Mouse (Mus musculus): ENCODE measurements around the gene Gnaq. TPM values are rescaled to one million over a fixed set of nuclear protein-coding genes. Genes with fewer than 3 reads are reported as not detected.

The Gnaq gene
- polyA plus RNA-seq, 1 experiment = not detected

DNA sequence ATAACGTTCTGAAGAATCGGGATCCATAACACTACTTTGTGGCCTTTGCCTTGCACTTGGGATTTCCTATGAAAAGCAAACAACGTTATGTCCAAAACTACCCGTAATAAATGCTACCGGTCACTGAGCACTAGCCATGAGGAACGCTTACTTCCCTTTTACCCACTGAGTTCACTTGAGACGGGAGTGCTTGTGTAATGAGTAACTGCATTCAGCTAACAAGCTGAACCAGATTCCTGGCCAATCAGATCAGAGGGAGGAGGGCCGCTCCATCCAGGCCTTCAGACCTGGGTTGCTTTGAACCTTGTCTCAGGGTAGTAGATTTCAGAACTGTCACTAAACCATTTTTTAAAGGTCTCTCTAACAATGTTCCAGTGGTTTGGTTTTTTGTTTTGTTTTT, 193.3 kb downstream of the Gnaq start:
- H3K4me1 ChIP-seq (ENCODE audit: control insufficient read depth) = no peaks in the 10 kb centered on the region
- no peaks in the 10 kb centered on the region for H3K27me3 ChIP-seq (ENCODE audit: control insufficient read depth)
- H3K9me3 ChIP-seq (ENCODE audit: control insufficient read depth, low read length) = no peaks in the 10 kb centered on the region
- TF ChIP-seq TAL1 (IDR thresholded peaks at IDR 0.05; ENCODE audit: low read length) = no peak
- TF ChIP-seq GATA1 (IDR thresholded peaks at IDR 0.05; ENCODE audit: low read length) = no peak
- no peak overlapping the region for H3K4me3 ChIP-seq (replicated peaks)
- no peaks in the 10 kb centered on the region for H3K36me3 ChIP-seq (ENCODE audit: control insufficient read depth)

DNA sequence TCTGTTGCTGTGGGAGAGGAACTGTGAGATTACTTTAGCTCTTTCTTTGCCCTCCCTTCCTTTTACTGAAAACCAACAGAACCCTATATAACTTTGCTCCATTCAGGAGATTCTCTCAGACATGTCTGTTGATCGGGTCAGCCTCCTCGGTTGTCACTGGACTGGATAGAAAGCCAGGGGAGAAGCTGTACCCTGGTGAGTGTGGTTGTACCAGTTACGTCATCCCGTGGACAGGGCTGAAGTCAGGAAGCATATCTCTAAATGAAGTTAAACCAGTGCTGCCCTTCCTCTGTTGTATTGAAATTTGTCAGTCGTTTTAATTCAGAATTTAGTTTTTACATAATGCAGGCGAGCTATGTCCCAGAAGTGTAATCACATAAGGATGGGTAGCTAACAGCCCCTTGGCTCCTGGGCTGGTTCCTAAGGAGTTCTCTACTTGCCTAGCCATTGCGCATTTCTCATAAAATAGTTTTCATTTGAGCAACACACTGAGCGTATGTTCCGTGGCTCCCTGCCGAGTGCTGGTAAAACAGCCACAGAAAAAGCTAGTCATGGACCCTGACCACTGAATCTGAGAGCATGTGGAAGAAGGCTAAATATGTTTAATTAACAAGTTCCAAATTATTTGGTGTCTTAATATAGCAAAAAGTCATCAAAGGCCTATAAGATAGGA, 194.9 kb downstream of the Gnaq start:
- no peaks in the 10 kb centered on the region for H3K4me1 ChIP-seq (ENCODE audit: control insufficient read depth)
- no peaks in the 10 kb centered on the region for H3K9me3 ChIP-seq (ENCODE audit: control insufficient read depth, low read length)
- no peak overlapping the region for H3K4me3 ChIP-seq (replicated peaks)
- no peaks in the 10 kb centered on the region for H3K36me3 ChIP-seq (ENCODE audit: control insufficient read depth)
- no peak for TF ChIP-seq GATA1 (IDR thresholded peaks at IDR 0.05; ENCODE audit: low read length)
- TF ChIP-seq TAL1 (IDR thresholded peaks at IDR 0.05; ENCODE audit: low read length) = no peak
- no peaks in the 10 kb centered on the region for H3K27me3 ChIP-seq (ENCODE audit: control insufficient read depth)

DNA sequence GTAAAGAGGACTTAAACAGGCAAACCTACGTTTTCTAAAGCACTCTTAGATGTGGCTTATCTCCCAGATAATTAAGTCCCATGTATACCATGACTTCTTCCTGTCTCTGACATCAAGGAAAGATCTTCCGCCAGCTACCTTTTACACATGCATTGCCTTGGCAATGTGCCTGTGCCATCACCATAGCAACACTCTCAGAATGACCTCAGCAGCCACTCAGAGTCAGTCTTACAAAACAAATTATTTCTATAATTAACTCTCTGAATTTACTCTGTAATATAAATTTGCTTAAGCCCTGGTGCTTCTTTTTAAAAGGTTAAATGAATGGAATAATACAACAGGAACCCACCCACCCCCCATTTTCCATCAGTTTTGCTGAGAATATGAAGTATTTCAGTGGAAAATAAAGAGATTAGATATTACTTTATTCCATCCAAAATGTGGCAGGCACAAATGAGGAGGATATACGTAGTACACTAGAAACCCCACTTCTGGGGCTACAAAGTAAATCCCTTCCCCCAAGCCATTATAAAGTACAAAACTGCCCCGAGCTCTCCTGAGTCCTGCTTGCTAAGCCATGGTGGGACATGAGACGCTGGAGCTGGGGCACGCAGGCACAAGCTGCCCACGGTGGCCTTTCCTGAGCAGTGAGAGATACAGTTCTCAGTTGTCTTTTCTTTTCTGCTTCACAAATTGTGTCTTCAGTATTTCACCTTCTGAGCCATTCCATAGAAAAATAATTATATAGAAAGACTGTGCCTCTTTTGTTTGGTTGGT, 195.6 kb downstream of the Gnaq start:
- TF ChIP-seq GATA1 (IDR thresholded peaks at IDR 0.05; ENCODE audit: low read length) (no peak), TAL1 (IDR thresholded peaks at IDR 0.05; ENCODE audit: low read length) (no peak)
- Histone ChIP-seq H3K36me3 (ENCODE audit: control insufficient read depth) (no peaks in the 10 kb centered on the region), H3K4me3 (replicated peaks) (no peak overlapping the region), H3K4me1 (ENCODE audit: control insufficient read depth) (no peaks in the 10 kb centered on the region), H3K27me3 (ENCODE audit: control insufficient read depth) (no peaks in the 10 kb centered on the region), H3K9me3 (ENCODE audit: control insufficient read depth, low read length) (no peaks in the 10 kb centered on the region)

DNA sequence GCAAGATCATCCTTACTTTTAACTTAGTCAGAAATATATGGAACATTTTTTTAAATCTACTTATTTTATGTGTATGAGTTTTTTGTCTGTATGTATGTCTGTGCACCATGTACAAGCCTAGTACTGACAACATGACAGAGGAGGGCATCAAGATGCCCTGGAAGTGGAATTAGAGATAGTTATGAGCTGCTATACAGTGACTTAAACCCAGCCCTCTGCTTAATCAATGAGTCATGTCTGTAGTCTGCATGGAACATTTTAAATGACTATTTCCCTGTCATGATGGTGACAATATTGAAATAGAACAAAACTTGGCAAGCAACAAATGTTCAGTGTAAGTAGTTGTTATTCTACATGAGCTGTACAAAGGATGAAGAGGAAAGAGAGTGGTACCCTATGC, 196.4 kb downstream of the Gnaq start:
- Histone ChIP-seq H3K27me3 (ENCODE audit: control insufficient read depth) (no peaks in the 10 kb centered on the region), H3K4me1 (ENCODE audit: control insufficient read depth) (no peaks in the 10 kb centered on the region), H3K9me3 (ENCODE audit: control insufficient read depth, low read length) (no peaks in the 10 kb centered on the region), H3K36me3 (ENCODE audit: control insufficient read depth) (no peaks in the 10 kb centered on the region), H3K4me3 (replicated peaks) (no peak overlapping the region)
- no peak for TF ChIP-seq TAL1 (IDR thresholded peaks at IDR 0.05; ENCODE audit: low read length)
- TF ChIP-seq GATA1 (IDR thresholded peaks at IDR 0.05; ENCODE audit: low read length) = no peak

DNA sequence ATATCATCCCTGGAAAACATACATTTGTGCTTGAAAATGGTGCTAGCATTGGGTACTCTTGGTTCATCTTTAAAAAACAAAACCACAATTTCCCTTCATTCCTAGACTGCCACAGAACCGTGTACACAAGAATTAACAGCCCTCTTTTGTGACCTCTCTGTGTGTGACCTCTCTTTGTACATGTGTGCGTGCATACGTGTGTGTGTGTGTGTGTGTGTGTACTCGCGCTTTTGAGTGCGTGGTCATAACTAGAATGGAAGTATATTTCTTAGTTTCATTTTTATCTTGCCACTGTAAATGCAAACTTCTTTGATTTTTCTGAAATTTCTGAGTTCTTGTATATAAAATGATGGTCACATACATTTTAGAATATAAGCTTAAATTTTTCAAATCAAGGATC, 197.0 kb downstream of the Gnaq start:
- no peak overlapping the region for H3K4me3 ChIP-seq (replicated peaks)
- no peaks in the 10 kb centered on the region for H3K36me3 ChIP-seq (ENCODE audit: control insufficient read depth)
- no peaks in the 10 kb centered on the region for H3K4me1 ChIP-seq (ENCODE audit: control insufficient read depth)

DNA sequence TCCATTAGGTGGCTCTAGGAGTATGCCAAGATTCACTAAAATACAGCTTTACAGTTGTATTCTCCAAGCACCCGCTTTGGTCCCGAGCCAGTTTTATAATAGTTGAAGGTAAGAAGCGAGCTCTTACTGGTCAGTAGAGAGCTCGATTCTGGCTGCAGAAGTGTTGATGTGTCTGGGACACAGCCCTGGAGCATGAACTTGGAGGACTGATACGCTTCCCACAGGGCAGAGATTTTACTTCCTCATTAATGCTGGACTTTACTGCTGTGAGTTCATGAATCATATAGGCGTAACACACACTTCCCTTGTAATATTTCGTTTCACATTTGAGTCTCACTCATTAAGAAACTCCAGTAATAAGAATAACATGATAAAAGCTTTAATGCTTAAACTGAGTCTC, 197.5 kb downstream of the Gnaq start:
- no peaks in the 10 kb centered on the region for H3K27me3 ChIP-seq (ENCODE audit: control insufficient read depth)
- H3K4me3 ChIP-seq (replicated peaks) = no peak overlapping the region
- H3K9me3 ChIP-seq (ENCODE audit: control insufficient read depth, low read length) = no peaks in the 10 kb centered on the region
- no peaks in the 10 kb centered on the region for H3K36me3 ChIP-seq (ENCODE audit: control insufficient read depth)
- TF ChIP-seq GATA1 (IDR thresholded peaks at IDR 0.05; ENCODE audit: low read length) (no peak), TAL1 (IDR thresholded peaks at IDR 0.05; ENCODE audit: low read length) (no peak)
- H3K4me1 ChIP-seq (ENCODE audit: control insufficient read depth) = no peaks in the 10 kb centered on the region

More for the DNA sequence above, 197.0 kb downstream of the Gnaq start:
- Histone ChIP-seq H3K9me3 (ENCODE audit: control insufficient read depth, low read length) (no peaks in the 10 kb centered on the region), H3K27me3 (ENCODE audit: control insufficient read depth) (no peaks in the 10 kb centered on the region)
- TF ChIP-seq GATA1 (IDR thresholded peaks at IDR 0.05; ENCODE audit: low read length) = no peak
- TF ChIP-seq TAL1 (IDR thresholded peaks at IDR 0.05; ENCODE audit: low read length) = no peak

DNA sequence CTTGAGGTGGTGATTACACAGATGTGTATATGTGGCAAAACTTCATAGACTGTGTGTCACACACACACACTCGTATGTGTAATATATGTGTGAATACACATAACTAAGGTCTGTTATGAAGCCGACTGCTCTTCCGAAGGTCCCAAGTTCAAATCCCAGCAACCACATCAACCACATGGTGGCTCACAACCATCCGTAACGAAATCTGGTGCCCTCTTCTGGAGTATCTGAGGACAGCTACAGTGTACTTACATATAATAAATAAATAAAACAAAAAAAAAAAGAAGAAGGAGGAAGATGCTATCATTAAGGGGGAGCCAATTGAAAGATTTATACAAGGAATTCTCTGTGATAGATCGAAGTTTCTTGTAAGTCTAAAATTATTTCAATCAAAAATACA, 198.4 kb downstream of the Gnaq start:
- H3K9me3 ChIP-seq (ENCODE audit: control insufficient read depth, low read length) = no peaks in the 10 kb centered on the region
- no peaks in the 10 kb centered on the region for H3K36me3 ChIP-seq (ENCODE audit: control insufficient read depth)
- TF ChIP-seq GATA1 (IDR thresholded peaks at IDR 0.05; ENCODE audit: low read length) (no peak), TAL1 (IDR thresholded peaks at IDR 0.05; ENCODE audit: low read length) (no peak)

DNA sequence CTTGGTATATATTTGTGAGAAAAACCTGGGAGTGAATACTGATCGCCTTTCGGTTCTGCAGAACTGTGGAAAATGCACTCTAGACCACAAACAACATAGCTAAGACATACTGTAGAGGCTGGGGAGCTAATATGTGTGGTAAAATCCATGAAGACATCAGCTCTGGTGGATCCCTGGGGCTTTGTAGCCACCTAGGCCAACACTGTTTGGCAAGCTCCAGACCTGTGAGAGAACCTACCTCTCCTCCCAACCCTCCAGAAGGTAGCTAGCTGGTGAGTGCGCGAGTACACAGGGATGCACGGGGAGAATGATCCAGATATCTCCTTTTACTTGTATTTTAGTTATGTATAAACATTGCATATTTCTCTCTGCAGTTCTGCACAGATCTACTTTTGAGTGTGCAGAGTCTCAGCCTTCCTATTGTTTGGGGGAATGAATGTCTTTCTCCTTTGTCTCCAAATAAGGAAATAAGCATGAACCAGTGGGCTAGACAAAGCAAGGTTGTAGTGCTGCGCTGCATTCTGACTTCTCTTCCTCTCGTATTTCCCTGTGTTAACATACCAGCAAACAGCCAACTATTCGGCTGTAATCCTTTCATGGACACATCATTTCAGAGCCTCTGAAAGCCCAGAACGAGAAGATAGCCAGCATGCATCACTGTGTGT, 205.4 kb downstream of the Gnaq start:
- no peaks in the 10 kb centered on the region for H3K4me1 ChIP-seq (ENCODE audit: control insufficient read depth)
- no peaks in the 10 kb centered on the region for H3K36me3 ChIP-seq (ENCODE audit: control insufficient read depth)
- H3K9me3 ChIP-seq (ENCODE audit: control insufficient read depth, low read length) = no peaks in the 10 kb centered on the region
- no peaks in the 10 kb centered on the region for H3K27me3 ChIP-seq (ENCODE audit: control insufficient read depth)
- H3K4me3 ChIP-seq (replicated peaks) = no peak overlapping the region
- TF ChIP-seq TAL1 (IDR thresholded peaks at IDR 0.05; ENCODE audit: low read length) = no peak
- TF ChIP-seq GATA1 (IDR thresholded peaks at IDR 0.05; ENCODE audit: low read length) = no peak

More for the DNA sequence above, 198.4 kb downstream of the Gnaq start:
- no peak overlapping the region for H3K4me3 ChIP-seq (replicated peaks)
- no peaks in the 10 kb centered on the region for H3K4me1 ChIP-seq (ENCODE audit: control insufficient read depth)
- H3K27me3 ChIP-seq (ENCODE audit: control insufficient read depth) = no peaks in the 10 kb centered on the region

DNA sequence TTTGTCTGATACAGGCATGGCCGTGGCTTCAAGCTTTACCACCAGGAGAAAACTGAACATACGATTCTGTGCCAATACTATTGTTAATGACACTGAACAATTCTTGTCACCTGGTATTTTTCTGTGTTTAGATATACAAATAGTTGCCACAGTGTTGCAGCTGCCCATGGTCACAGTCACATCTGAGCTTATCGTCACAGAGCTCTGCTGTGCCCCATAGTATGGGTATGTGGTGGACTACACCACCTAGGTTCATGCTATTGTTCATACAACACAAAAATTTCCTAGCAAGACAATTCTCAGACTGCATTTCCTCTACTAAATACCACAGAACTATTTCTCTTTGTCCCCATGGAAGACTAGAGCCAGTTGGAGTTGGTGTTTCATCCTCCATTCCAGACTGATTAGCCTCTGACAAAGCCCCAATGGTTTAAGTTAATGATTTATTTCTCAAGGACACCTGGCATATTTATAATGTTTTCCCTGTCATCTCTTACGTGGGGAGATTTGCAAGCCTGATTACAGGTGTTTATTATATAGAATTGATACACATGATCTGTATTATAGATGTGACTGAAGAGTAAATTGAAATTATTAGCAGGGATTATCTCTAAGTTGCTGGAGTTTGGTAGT, 207.4 kb downstream of the Gnaq start:
- no peaks in the 10 kb centered on the region for H3K4me1 ChIP-seq (ENCODE audit: control insufficient read depth)
- no peaks in the 10 kb centered on the region for H3K27me3 ChIP-seq (ENCODE audit: control insufficient read depth)
- no peak for TF ChIP-seq GATA1 (IDR thresholded peaks at IDR 0.05; ENCODE audit: low read length)
- H3K4me3 ChIP-seq (replicated peaks) = no peak overlapping the region
- H3K9me3 ChIP-seq (ENCODE audit: control insufficient read depth, low read length) = no peaks in the 10 kb centered on the region
- no peaks in the 10 kb centered on the region for H3K36me3 ChIP-seq (ENCODE audit: control insufficient read depth)

Data from erythroblast, embryonic 14.5 days (primary cell).